33 mouse cellular contexts compared by ENCODE assay signal in genomic region chr13:12198486-12198885, GRCm38 (mm10).
"Had no signal": no experiment of that assay in that cellular context is flagged by ENCODE, and none has a peak within 500 bp of the region (broad histone marks: within the 10 kb centered on the region; RNA-seq: fewer than 3 reads in every experiment).

No protein-coding gene starts in this region.

- H3K9ac ChIP-seq: heart, embryonic 12.5 days; heart, embryonic 13.5 days; heart, embryonic 15.5 days; hindbrain, embryonic 12.5 days; hindbrain, embryonic 13.5 days; hindbrain, embryonic 14.5 days; hindbrain, embryonic 15.5 days; intestine, embryonic 15.5 days; kidney, embryonic 15.5 days had no signal

- H3K9me3 ChIP-seq: heart, embryonic 10.5 days; heart, embryonic 12.5 days; heart, embryonic 13.5 days; heart, embryonic 15.5 days; hindbrain, embryonic 10.5 days; hindbrain, embryonic 12.5 days; hindbrain, embryonic 13.5 days; hindbrain, embryonic 15.5 days; intestine, embryonic 15.5 days; kidney, embryonic 15.5 days had no signal

- ATAC-seq: hindbrain, postnatal 0 days; inflammation-experienced regulatory T-cells, adult 6 months; intestine, embryonic 15.5 days; intestine, embryonic 16.5 days; intestine, postnatal 0 days had no signal

- H3K27ac ChIP-seq: heart, embryonic 10.5 days; heart, embryonic 13.5 days; heart, embryonic 15.5 days; hindbrain, embryonic 10.5 days; hindbrain, embryonic 12.5 days; hindbrain, embryonic 13.5 days; hindbrain, embryonic 14.5 days; hindbrain, embryonic 15.5 days; hindbrain, postnatal 0 days; intestine, embryonic 15.5 days; kidney, embryonic 15.5 days; kidney, postnatal 0 days; layer of hippocampus, adult 2 months had no signal

- H3K4me2 ChIP-seq: heart, embryonic 11.5 days; heart, embryonic 12.5 days; heart, embryonic 13.5 days; heart, embryonic 15.5 days; hindbrain, embryonic 12.5 days; hindbrain, embryonic 13.5 days; hindbrain, embryonic 14.5 days; hindbrain, embryonic 15.5 days; intestine, embryonic 15.5 days; kidney, embryonic 15.5 days had no signal

- H3K4me1 ChIP-seq: heart, embryonic 10.5 days; hindbrain, embryonic 10.5 days; hindbrain, embryonic 12.5 days; hindbrain, embryonic 13.5 days; hindbrain, embryonic 15.5 days; intestine, embryonic 15.5 days; kidney, embryonic 15.5 days had no signal

- H3K4me3 ChIP-seq: heart, embryonic 10.5 days; heart, embryonic 12.5 days; heart, embryonic 13.5 days; heart, embryonic 15.5 days; hindbrain, embryonic 10.5 days; hindbrain, embryonic 12.5 days; hindbrain, embryonic 13.5 days; hindbrain, embryonic 15.5 days; intestine, embryonic 15.5 days; kidney, embryonic 15.5 days; layer of hippocampus, adult 2 months had no signal

- DNase-seq: heart, postnatal 10 days; heart, postnatal 14 days; heart, postnatal 4 days; kidney, adult 11 months; kidney, adult 18-20 months; kidney, adult 2 months; kidney, adult 8-10 months; kidney, adult 9 months; kidney, postnatal 10 days; kidney, postnatal 14 days; kidney, postnatal 25 days; kidney, postnatal 36 days; kidney, postnatal 4 days; layer of hippocampus, adult 9-11 months; layer of hippocampus, postnatal 36 days had no signal

- H3K27me3 ChIP-seq: heart, embryonic 12.5 days; heart, embryonic 13.5 days; heart, embryonic 15.5 days; hindbrain, embryonic 12.5 days; hindbrain, embryonic 13.5 days; hindbrain, embryonic 15.5 days; intestine, embryonic 15.5 days; kidney, embryonic 15.5 days had no signal
